Mouse (Mus musculus) lung, adult 2 months (tissue): Measurements from ENCODE around the gene Il17rc.

Experiments used
- CTCF ChIP-seq: fragments of 200-500 bp; IDR thresholded peaks from 2 replicates; pipeline ENCODE4 v1.5.1; 2011; ENCODE audit warnings: mild to moderate bottlenecking, low read length, control low read depth; ENCODE audit not compliant: insufficient read depth
- POLR2A ChIP-seq: fragments of 200-500 bp; IDR thresholded peaks from 2 replicates; pipeline ENCODE4 v1.6.1; 2011; ENCODE audit warnings: low read depth, mild to moderate bottlenecking, control low read depth, low read length, borderline replicate concordance; ENCODE audit errors: extremely low read depth

- no peak for TF ChIP-seq POLR2A
- TF ChIP-seq CTCF: no peak
Observed at GRCm38 (mm10) chr6:113464040-113464439, 7.2 kb upstream of the Il17rc start.
